Mouse (Mus musculus) midbrain, embryonic 15.5 days (tissue): ENCODE results near the gene Spata13. TPM values are rescaled to one million over a fixed set of nuclear protein-coding genes. Genes with fewer than 3 reads are reported as not detected.
A peak's percentile ranks its signal among the peaks of the same experiment; 100 is the strongest.

ENCODE experiments used
- ATAC-seq: fragments of 200-750 bp; cut with Nextera tagmentation; replicated peaks from 2 replicates; pipeline ENCODE4 v1.8.0; 2017; ENCODE audit warnings: moderate TSS enrichment
- H3K27ac ChIP-seq: fragments of 300-500 bp; sonication (generic); 2 replicates; pipeline ENCODE4 v1.5.1; 2015; ENCODE audit warnings: mild to moderate bottlenecking, inconsistent platforms
- H3K27me3 ChIP-seq: fragments of 300-500 bp; sonication (generic); replicated peaks from 2 replicates; pipeline ENCODE4 v1.6.1; 2015; ENCODE audit warnings: inconsistent platforms
- H3K36me3 ChIP-seq: fragments of 300-500 bp; sonication (generic); replicated peaks from 2 replicates; pipeline ENCODE4 v1.6.1; 2015; ENCODE audit warnings: inconsistent platforms
- H3K4me1 ChIP-seq: fragments of 300-500 bp; sonication (generic); 2 replicates; pipeline ENCODE4 v1.6.1; 2015; ENCODE audit warnings: inconsistent platforms
- H3K4me2 ChIP-seq: fragments of 300-500 bp; sonication (generic); 2 replicates; pipeline ENCODE4 v1.6.1; 2015; ENCODE audit warnings: inconsistent platforms, mild to moderate bottlenecking, moderate library complexity
- H3K4me3 ChIP-seq: fragments of 300-500 bp; sonication (generic); 2 replicates; pipeline ENCODE4 v1.5.1; 2015; ENCODE audit warnings: mild to moderate bottlenecking, inconsistent platforms
- H3K9ac ChIP-seq: fragments of 300-500 bp; sonication (generic); 2 replicates; pipeline ENCODE4 v1.6.1; 2015; ENCODE audit warnings: mild to moderate bottlenecking, inconsistent platforms
- H3K9me3 ChIP-seq: fragments of 300-500 bp; sonication (generic); 2 replicates; pipeline ENCODE4 v1.6.1; 2016; ENCODE audit warnings: inconsistent platforms
- WGBS: fragments of 180-500 bp; shearing (Covaris S2); methylation state at CpG from one replicate; pipeline ENCODE4 v1.1.7; 2015; ENCODE audit warnings: mixed read lengths; 5-methylcytosine and 5-hydroxymethylcytosine counted together
- polyA plus RNA-seq: library from polyadenylated mRNA; unstranded; fragments of >200 nt; fragmentation: Nextera tagmentation; extraction: Ambion mirVana; gene quantifications from 2 replicates; pipeline ENCODE4 v1.2.1, GENCODE M21; 2015

Gene Spata13
- polyA plus RNA-seq, 1 experiment from 2014 or later = 20.7 TPM

GRCm38 (mm10) chr14:60709192-60709591 lies 75.4 kb downstream of the Spata13 start:
- Histone ChIP-seq H3K4me3 (no peak overlapping the region), H3K4me1 (no peaks in the 10 kb centered on the region), H3K9ac (no peak overlapping the region), H3K4me2 (no peak overlapping the region), H3K27me3 (no peaks in the 10 kb centered on the region), H3K27ac (no peak overlapping the region), H3K9me3 (no peaks in the 10 kb centered on the region), H3K36me3 (no peaks in the 10 kb centered on the region)
- ATAC-seq = no peak
- 80% methylated on average over 11 of the region's 11 CpGs for WGBS

GRCm38 (mm10) chr14:60709749-60710148 lies 75.9 kb downstream of the Spata13 start:
- no peak overlapping the region for H3K4me3 ChIP-seq
- H3K27ac ChIP-seq = no peak overlapping the region
- H3K27me3 ChIP-seq = no peaks in the 10 kb centered on the region
- no peaks in the 10 kb centered on the region for H3K9me3 ChIP-seq
- no peaks in the 10 kb centered on the region for H3K4me1 ChIP-seq
- H3K9ac ChIP-seq = no peak overlapping the region
- WGBS = 94% methylated on average over 8 of the region's 8 CpGs
- H3K36me3 ChIP-seq = no peaks in the 10 kb centered on the region
- ATAC-seq = no peak
- no peak overlapping the region for H3K4me2 ChIP-seq

GRCm38 (mm10) chr14:60711161-60711560 lies 77.4 kb downstream of the Spata13 start:
- no peak for ATAC-seq

GRCm38 (mm10) chr14:60711590-60712288 lies 77.9 kb downstream of the Spata13 start:
- H3K9ac ChIP-seq = no peak overlapping the region
- no peak overlapping the region for H3K27ac ChIP-seq
- 92% methylated on average over 6 of the region's 6 CpGs for WGBS
- no peaks in the 10 kb centered on the region for H3K36me3 ChIP-seq
- no peaks in the 10 kb centered on the region for H3K4me1 ChIP-seq
- H3K4me2 ChIP-seq = no peak overlapping the region
- no peak overlapping the region for H3K4me3 ChIP-seq
- no peak for ATAC-seq
- H3K27me3 ChIP-seq = no peaks in the 10 kb centered on the region
- no peaks in the 10 kb centered on the region for H3K9me3 ChIP-seq

More at GRCm38 (mm10) chr14:60711161-60711560, 77.4 kb downstream of the Spata13 start:
- no peaks in the 10 kb centered on the region for H3K36me3 ChIP-seq
- no peak overlapping the region for H3K4me3 ChIP-seq
- H3K4me1 ChIP-seq = no peaks in the 10 kb centered on the region
- 94% methylated on average over 5 of the region's 5 CpGs for WGBS
- H3K4me2 ChIP-seq = no peak overlapping the region
- no peak overlapping the region for H3K27ac ChIP-seq
- H3K9me3 ChIP-seq = no peaks in the 10 kb centered on the region
- no peaks in the 10 kb centered on the region for H3K27me3 ChIP-seq
- no peak overlapping the region for H3K9ac ChIP-seq

- Histone ChIP-seq H3K9ac (no peak overlapping the region), H3K9me3 (no peaks in the 10 kb centered on the region), H3K27ac (no peak overlapping the region), H3K4me3 (no peak overlapping the region), H3K27me3 (no peaks in the 10 kb centered on the region), H3K4me1 (no peaks in the 10 kb centered on the region), H3K36me3 (no peaks in the 10 kb centered on the region), H3K4me2 (no peak overlapping the region)
- WGBS = 84% methylated on average over 11 of the region's 11 CpGs
- ATAC-seq = no peak
Measured at GRCm38 (mm10) chr14:60712289-60712830, 78.6 kb downstream of the Spata13 start.

- H3K4me3 ChIP-seq = no peak overlapping the region
- no peak overlapping the region for H3K9ac ChIP-seq
- no peak overlapping the region for H3K27ac ChIP-seq
- no peaks in the 10 kb centered on the region for H3K36me3 ChIP-seq
- 83% methylated on average over 5 of the region's 5 CpGs for WGBS
- H3K9me3 ChIP-seq = no peaks in the 10 kb centered on the region
- no peaks in the 10 kb centered on the region for H3K27me3 ChIP-seq
- ATAC-seq = no peak
- H3K4me1 ChIP-seq = no peaks in the 10 kb centered on the region
- H3K4me2 ChIP-seq = no peak overlapping the region
Measured at GRCm38 (mm10) chr14:60715686-60716085, 81.9 kb downstream of the Spata13 start.

- Histone ChIP-seq H3K4me2 (no peak overlapping the region), H3K27ac (no peak overlapping the region), H3K36me3 (no peaks in the 10 kb centered on the region), H3K9ac (no peak overlapping the region), H3K4me1 (no peaks in the 10 kb centered on the region; the same call in 1 of the 2 replicates), H3K9me3 (no peaks in the 10 kb centered on the region), H3K27me3 (no peaks in the 10 kb centered on the region), H3K4me3 (no peak overlapping the region)
- ATAC-seq = no peak
- WGBS = 73% methylated on average over 8 of the region's 8 CpGs
Measured at GRCm38 (mm10) chr14:60721304-60721703, 87.5 kb downstream of the Spata13 start.

GRCm38 (mm10) chr14:60721938-60722337 lies 88.1 kb downstream of the Spata13 start:
- Histone ChIP-seq H3K27ac (no peak overlapping the region), H3K4me2 (no peak overlapping the region), H3K9ac (no peak overlapping the region), H3K27me3 (no peaks in the 10 kb centered on the region), H3K4me1 (no peaks in the 10 kb centered on the region; the same call in 1 of the 2 replicates), H3K9me3 (no peaks in the 10 kb centered on the region), H3K36me3 (no peaks in the 10 kb centered on the region), H3K4me3 (no peak overlapping the region)
- WGBS = 70% methylated on average over 3 of the region's 3 CpGs
- no peak for ATAC-seq

- H3K4me2 ChIP-seq = no peak overlapping the region
- H3K9ac ChIP-seq = no peak overlapping the region
- H3K27me3 ChIP-seq = no peaks in the 10 kb centered on the region
- H3K27ac ChIP-seq = no peak overlapping the region
- no peak overlapping the region for H3K4me3 ChIP-seq
- no peaks in the 10 kb centered on the region for H3K9me3 ChIP-seq
- ATAC-seq = 0 out of 2 replicates have a peak, but pooled peaks have one; percentile 52
- peaks cover 4% of the 10 kb centered on the region; the same call in 1 of the 2 replicates for H3K4me1 ChIP-seq
- 43% methylated on average over 6 of the region's 6 CpGs for WGBS
- H3K36me3 ChIP-seq = no peaks in the 10 kb centered on the region
Measured at GRCm38 (mm10) chr14:60726091-60726490, 92.3 kb downstream of the Spata13 start.

- no peaks in the 10 kb centered on the region for H3K9me3 ChIP-seq
- H3K36me3 ChIP-seq = no peaks in the 10 kb centered on the region
- WGBS = 70% methylated on average over 4 of the region's 4 CpGs
- no peaks in the 10 kb centered on the region for H3K27me3 ChIP-seq
- H3K9ac ChIP-seq = no peak overlapping the region
- peaks cover 4% of the 10 kb centered on the region; the same call in 1 of the 2 replicates for H3K4me1 ChIP-seq
- no peak overlapping the region for H3K4me2 ChIP-seq
- no peak overlapping the region for H3K4me3 ChIP-seq
- no peak overlapping the region for H3K27ac ChIP-seq
- peak; percentile 29; the same call in 1 of the 2 replicates for ATAC-seq
Measured at GRCm38 (mm10) chr14:60727130-60727529, 93.3 kb downstream of the Spata13 start.

GRCm38 (mm10) chr14:60732081-60732480 lies 98.3 kb downstream of the Spata13 start:
- Histone ChIP-seq H3K36me3 (no peaks in the 10 kb centered on the region), H3K4me2 (no peak overlapping the region), H3K4me3 (no peak overlapping the region), H3K27me3 (no peaks in the 10 kb centered on the region), H3K27ac (no peak overlapping the region), H3K9me3 (no peaks in the 10 kb centered on the region), H3K9ac (no peak overlapping the region), H3K4me1 (peaks cover 38% of the 10 kb centered on the region)
- no peak for ATAC-seq
- WGBS = 52% methylated on average over 6 of the region's 6 CpGs

GRCm38 (mm10) chr14:60732787-60733186 lies 99.0 kb downstream of the Spata13 start:
- no peaks in the 10 kb centered on the region for H3K9me3 ChIP-seq
- H3K4me1 ChIP-seq = peaks cover 37% of the 10 kb centered on the region
- H3K4me3 ChIP-seq = 0 out of 2 replicates have a peak overlapping the region, but pooled peaks have one; percentile 3
- ATAC-seq = peak; percentile 48; the same call in 1 of the 2 replicates
- H3K9ac ChIP-seq = no peak overlapping the region
- no peak overlapping the region for H3K27ac ChIP-seq
- H3K27me3 ChIP-seq = no peaks in the 10 kb centered on the region
- H3K36me3 ChIP-seq = no peaks in the 10 kb centered on the region
- H3K4me2 ChIP-seq = peak overlapping the region; percentile 37
- WGBS = 10% methylated on average over 16 of the region's 16 CpGs

GRCm38 (mm10) chr14:60733706-60734105 lies 99.9 kb downstream of the Spata13 start:
- no peak overlapping the region for H3K4me2 ChIP-seq

More at GRCm38 (mm10) chr14:60733706-60734105, 99.9 kb downstream of the Spata13 start:
- 47% methylated on average over 4 of the region's 4 CpGs for WGBS
- H3K9ac ChIP-seq = no peak overlapping the region
- ATAC-seq = no peak
- H3K4me1 ChIP-seq = peaks cover 40% of the 10 kb centered on the region
- no peaks in the 10 kb centered on the region for H3K9me3 ChIP-seq
- H3K27me3 ChIP-seq = no peaks in the 10 kb centered on the region
- H3K4me3 ChIP-seq = no peak overlapping the region
- H3K27ac ChIP-seq = no peak overlapping the region
- H3K36me3 ChIP-seq = no peaks in the 10 kb centered on the region
